Comparison of ENCODE assay signal across 1 mouse cellular context in genomic region chr2:14244668-14245067, GRCm38 (mm10).
TF ChIP-seq lines count a peak whose summit lies in the region.

No protein-coding gene starts in this region.

TF ChIP-seq in MEL, 35 proteins besides CTCF, POLR2A, EP300 and RAD21 (continued from another document):
- TF ChIP-seq MAFK (IDR thresholded peaks at IDR 0.05; ENCODE audit: borderline replicate concordance, low read depth, low read length) = peak; percentile 75; the same call in 1 of the 2 replicates
